Mouse (Mus musculus): ENCODE data around the gene Efna5. TPM values are rescaled to one million over a fixed set of nuclear protein-coding genes. Genes with fewer than 3 reads are reported as not detected.

Efna5 gene
- total and polyA plus RNA-seq, 3 experiments = 0.04 to 0.23 TPM; not detected in 1

DNA sequence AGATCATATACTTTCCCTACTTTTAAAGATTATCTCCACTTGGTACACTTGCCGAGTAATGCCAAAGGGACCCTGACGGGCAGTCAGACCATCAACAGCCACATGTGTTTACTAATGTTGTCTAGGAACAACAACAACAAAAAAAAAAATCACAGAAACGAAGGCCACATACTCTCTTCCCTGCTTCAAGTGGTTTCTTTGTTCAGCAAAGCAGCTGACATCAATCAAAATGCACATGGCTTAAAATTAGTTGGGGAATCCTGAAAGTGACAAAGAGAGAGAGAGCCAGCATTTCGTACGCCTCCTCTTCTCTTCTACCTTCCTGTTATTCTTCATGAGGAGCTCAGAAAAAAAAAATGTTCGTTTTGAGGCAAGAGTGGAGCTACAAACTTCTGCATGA is 266.4 kb downstream of the Efna5 start:
- Histone ChIP-seq H3K9ac (ENCODE audit: insufficient read depth, low read depth) (no peak overlapping the region), H3K79me2 (replicated peaks; ENCODE audit: control insufficient read depth, extremely low read depth, insufficient read depth, poor library complexity, severe bottlenecking) (no peaks in the 10 kb centered on the region), H3K4me1 (ENCODE audit: control insufficient read depth in 1 of 2, insufficient read depth in 2 of 2) (no peaks in the 10 kb centered on the region), H3K4me2 (ENCODE audit: insufficient read depth, low read depth, poor library complexity, severe bottlenecking) (no peak overlapping the region), H3K27ac (ENCODE audit: insufficient read depth, low read depth) (no peak overlapping the region), H3K4me3 (replicated peaks in 1 of 3; ENCODE audit: low read depth in 2 of 3, low read length in 2 of 3, poor library complexity in 1 of 3) (no peak overlapping the region), H3K36me3 (replicated peaks in 1 of 2; ENCODE audit: control insufficient read depth in 1 of 2, insufficient read depth in 1 of 2, low read length in 1 of 2) (no peaks in the 10 kb centered on the region), H3K27me3 (replicated peaks) (no peaks in the 10 kb centered on the region), H3K9me3 (replicated peaks; ENCODE audit: low read length) (no peaks in the 10 kb centered on the region)
- dilution Hi-C loops (cut with MboI; ENCODE audit: extremely low pct_ligation_motif_present, extremely low pct_unique_long_range_greater_than_20kb, low sequenced_read_pairs) (no loop called here), in situ Hi-C loops (cut with MboI; ENCODE audit: low pct_ligation_motif_present, low pct_unique_long_range_greater_than_20kb, low sequenced_read_pairs) (no loop called here)
- no peak for DNase-seq (ENCODE audit: extremely low read depth)
- TF ChIP-seq POLR2AphosphoS2 (IDR thresholded peaks at IDR 0.05; ENCODE audit: low read depth, low read length) = no peak
- TF ChIP-seq JUND (conservative IDR thresholded peaks at IDR 0.05; ENCODE audit: low read depth, low read length) = no peak
- no peak for TF ChIP-seq RCOR1 (conservative IDR thresholded peaks at IDR 0.05; ENCODE audit: low read depth, low read length)
- TF ChIP-seq BHLHE40 (IDR thresholded peaks at IDR 0.05; ENCODE audit: low read depth, low read length) = no peak
- no peak for TF ChIP-seq ZNF384 (IDR thresholded peaks at IDR 0.05; ENCODE audit: low read depth, low read length)
- TF ChIP-seq ZMIZ1 (IDR thresholded peaks at IDR 0.05; ENCODE audit: low read depth, low read length) = no peak
- TF ChIP-seq RAD21 (IDR thresholded peaks at IDR 0.05; ENCODE audit: low read depth, low read length) = no peak
- TF ChIP-seq NRF1 (IDR thresholded peaks at IDR 0.05; ENCODE audit: low read depth, low read length) = no peak
- no peak for TF ChIP-seq SMC3 (IDR thresholded peaks at IDR 0.05; ENCODE audit: low read depth, low read length)
- no peak for TF ChIP-seq ELF1 (IDR thresholded peaks at IDR 0.05; ENCODE audit: low read depth, low read length)
- no peak for TF ChIP-seq HCFC1 (IDR thresholded peaks at IDR 0.05; ENCODE audit: low read depth, low read length)
- TF ChIP-seq IRF4 (IDR thresholded peaks at IDR 0.05; ENCODE audit: low read depth, low read length) = no peak
- no peak for TF ChIP-seq TCF12 (IDR thresholded peaks at IDR 0.05; ENCODE audit: low read depth, low read length)
- no peak for TF ChIP-seq GABPA (IDR thresholded peaks at IDR 0.05; ENCODE audit: insufficient replicate concordance, low read depth, low read length)
- no peak for TF ChIP-seq CHD2 (IDR thresholded peaks at IDR 0.05; ENCODE audit: low read length)
- TF ChIP-seq SIN3A (IDR thresholded peaks at IDR 0.05; ENCODE audit: low read length) = no peak
- TF ChIP-seq ZKSCAN1 (IDR thresholded peaks at IDR 0.05; ENCODE audit: borderline replicate concordance, low read depth, low read length) = no peak
- TF ChIP-seq MAFK (IDR thresholded peaks at IDR 0.05; ENCODE audit: insufficient replicate concordance, low read length) = no peak
- TF ChIP-seq MYC (IDR thresholded peaks at IDR 0.05; ENCODE audit: low read depth, low read length) = no peak

DNA sequence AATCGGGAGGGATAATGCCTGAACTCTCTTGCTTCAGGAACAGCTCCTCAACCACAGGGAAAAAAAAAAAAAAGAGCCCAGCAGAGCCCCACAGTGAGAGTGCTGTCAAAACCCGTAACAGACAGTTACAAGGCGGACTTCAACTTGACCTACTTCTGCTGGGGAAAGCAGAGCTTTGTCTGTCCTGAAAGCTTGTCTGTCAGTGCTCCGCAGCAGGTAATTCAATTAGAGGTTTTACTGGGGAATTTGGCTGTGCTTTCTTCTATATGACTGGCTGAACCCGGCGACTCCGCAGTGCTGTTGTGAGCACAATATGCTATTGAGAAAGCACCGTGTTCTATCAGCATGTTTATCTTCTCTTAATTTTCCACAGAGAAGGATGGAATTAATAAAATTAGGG is 266.9 kb downstream of the Efna5 start:
- H3K4me3 ChIP-seq (replicated peaks in 1 of 3; ENCODE audit: low read depth in 2 of 3, low read length in 2 of 3, poor library complexity in 1 of 3) = no peak overlapping the region
- H3K27me3 ChIP-seq (replicated peaks) = no peaks in the 10 kb centered on the region
- no peaks in the 10 kb centered on the region for H3K4me1 ChIP-seq (ENCODE audit: control insufficient read depth in 1 of 2, insufficient read depth in 2 of 2)
- no peaks in the 10 kb centered on the region for H3K9me3 ChIP-seq (replicated peaks; ENCODE audit: low read length)
- no peaks in the 10 kb centered on the region for H3K36me3 ChIP-seq (replicated peaks in 1 of 2; ENCODE audit: control insufficient read depth in 1 of 2, insufficient read depth in 1 of 2, low read length in 1 of 2)
- H3K27ac ChIP-seq (ENCODE audit: insufficient read depth, low read depth) = no peak overlapping the region
- dilution Hi-C loops (cut with MboI; ENCODE audit: extremely low pct_ligation_motif_present, extremely low pct_unique_long_range_greater_than_20kb, low sequenced_read_pairs) (no loop called here), in situ Hi-C loops (cut with MboI; ENCODE audit: low pct_ligation_motif_present, low pct_unique_long_range_greater_than_20kb, low sequenced_read_pairs) (no loop called here)
- TF ChIP-seq CTCF (conservative IDR thresholded peaks at IDR 0.05 in 1 of 2, IDR thresholded peaks at IDR 0.05 in 1 of 2; ENCODE audit: low read depth in 2 of 2, low read length in 2 of 2) = no peak
- no peak for TF ChIP-seq KAT2A (IDR thresholded peaks at IDR 0.05; ENCODE audit: insufficient replicate concordance, low read length)
- no peak for TF ChIP-seq ZC3H11A (IDR thresholded peaks at IDR 0.05; ENCODE audit: low read depth, low read length)
- no peak for TF ChIP-seq UBTF (IDR thresholded peaks at IDR 0.05; ENCODE audit: low read depth, low read length)
- no peaks in the 10 kb centered on the region for H3K79me2 ChIP-seq (replicated peaks; ENCODE audit: control insufficient read depth, extremely low read depth, insufficient read depth, poor library complexity, severe bottlenecking)
- no peak overlapping the region for H3K4me2 ChIP-seq (ENCODE audit: insufficient read depth, low read depth, poor library complexity, severe bottlenecking)
- no peak overlapping the region for H3K9ac ChIP-seq (ENCODE audit: insufficient read depth, low read depth)
- DNase-seq (ENCODE audit: extremely low read depth) = no peak

Measured in CH12.LX (cell line).